Mouse (Mus musculus) frontal cortex, adult (tissue): Measurements from ENCODE around the gene Pfkfb3.
"Not testable (repeated sequence)": the region's sequence is repeated elsewhere in the genome, so short reads cannot be mapped to it uniquely, and the experiment has no call there.

Experiments used
- ATAC-seq: cut with Nextera tagmentation; 2 replicates; pipeline ENCODE4 v1.9.2; 2017; ENCODE audit warnings: mild to moderate bottlenecking, moderate library complexity, mixed read lengths; ENCODE audit not compliant: low TSS enrichment

Gene Pfkfb3

DNA sequence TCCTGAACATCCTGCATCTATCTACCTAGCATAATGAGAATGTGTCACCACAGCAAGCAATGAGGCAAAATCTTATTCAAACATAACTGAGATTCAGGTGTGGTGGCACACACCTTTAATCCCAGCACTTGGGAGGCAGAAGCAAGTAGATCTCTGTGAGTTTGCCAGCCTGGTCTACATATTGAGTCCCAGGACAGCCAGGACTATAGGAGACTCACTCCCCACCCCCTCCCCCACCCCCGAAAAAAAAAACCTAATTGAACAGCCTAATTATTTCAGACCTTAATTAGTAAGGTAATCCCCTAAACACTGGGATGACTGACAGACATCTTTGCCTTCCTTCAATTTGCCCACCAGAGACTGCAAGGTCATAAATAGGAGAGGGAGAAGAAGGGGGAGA, 2.2 kb downstream of the Pfkfb3 start:
- ATAC-seq: no peak

DNA sequence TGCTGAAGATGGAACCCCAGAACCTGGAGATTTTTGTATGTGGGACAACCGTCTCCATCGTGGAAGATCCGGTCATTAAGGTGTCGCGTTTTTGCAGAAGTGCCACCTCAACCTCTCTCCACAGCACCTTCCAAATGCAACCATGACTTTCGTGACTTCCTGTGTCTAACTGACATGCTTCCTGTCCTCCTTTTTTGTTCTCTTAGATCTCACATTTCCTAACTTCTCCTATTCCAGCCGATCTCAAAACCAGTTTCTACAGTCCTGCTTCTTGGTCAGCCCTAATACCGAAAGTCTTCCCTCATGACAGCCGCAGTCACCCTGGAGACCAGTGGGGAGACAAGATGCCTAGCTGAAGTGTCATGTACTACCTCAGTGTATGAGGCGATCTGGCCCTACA, 5.4 kb downstream of the Pfkfb3 start:
- no peak for ATAC-seq

DNA sequence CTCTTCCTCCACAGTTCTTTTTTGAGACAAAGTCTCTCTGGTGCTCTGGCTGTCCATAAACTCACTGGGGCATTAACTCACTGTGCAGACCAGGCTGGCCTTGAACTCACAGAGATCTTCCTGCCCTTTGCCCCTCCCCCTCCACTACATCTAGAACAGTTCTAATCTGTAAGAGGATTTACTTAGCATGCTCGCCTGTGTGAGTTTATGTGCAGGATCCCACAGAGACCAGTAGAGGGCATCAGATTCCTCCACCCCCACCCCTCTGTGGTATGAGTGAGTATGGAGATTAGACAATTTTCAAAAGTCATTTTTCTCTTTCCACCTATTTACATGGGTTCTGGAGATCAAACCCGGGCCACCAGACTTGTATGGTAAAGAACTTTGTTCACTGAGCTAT, 6.3 kb downstream of the Pfkfb3 start:
- ATAC-seq: 0 out of 2 replicates have a peak, but pooled peaks have one; percentile 62

- no peak for ATAC-seq
These were observed 7.8 kb downstream of the Pfkfb3 start for GRCm38 (mm10) chr2:11546091-11546490.

DNA sequence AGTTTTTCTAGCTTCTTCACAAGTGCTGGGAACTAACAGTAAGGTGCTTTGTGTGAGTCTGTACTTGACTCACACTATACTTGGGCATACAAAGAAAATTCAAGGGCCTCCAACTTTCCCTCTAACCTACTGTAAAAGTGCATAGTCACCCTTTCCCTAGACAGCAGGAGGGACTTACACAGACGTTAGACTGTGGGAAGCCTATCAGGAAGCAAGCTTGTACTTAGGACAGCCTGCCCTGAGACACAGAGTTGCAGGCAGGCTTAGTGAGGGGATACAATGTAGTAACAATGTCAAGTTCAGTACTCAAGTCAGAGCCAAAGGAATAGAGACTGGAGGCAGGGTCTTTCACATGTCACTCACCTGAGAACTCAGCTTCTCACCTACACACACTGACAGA, 8.5 kb downstream of the Pfkfb3 start:
- ATAC-seq: no peak

- ATAC-seq: no peak
These were observed 9.5 kb downstream of the Pfkfb3 start for GRCm38 (mm10) chr2:11544342-11544741.

GRCm38 (mm10) chr2:11543158-11543557, 10.7 kb downstream of the Pfkfb3 start:
- no peak for ATAC-seq

- ATAC-seq: peak; percentile 95
These were observed 11.2 kb downstream of the Pfkfb3 start for GRCm38 (mm10) chr2:11542640-11543039.

DNA sequence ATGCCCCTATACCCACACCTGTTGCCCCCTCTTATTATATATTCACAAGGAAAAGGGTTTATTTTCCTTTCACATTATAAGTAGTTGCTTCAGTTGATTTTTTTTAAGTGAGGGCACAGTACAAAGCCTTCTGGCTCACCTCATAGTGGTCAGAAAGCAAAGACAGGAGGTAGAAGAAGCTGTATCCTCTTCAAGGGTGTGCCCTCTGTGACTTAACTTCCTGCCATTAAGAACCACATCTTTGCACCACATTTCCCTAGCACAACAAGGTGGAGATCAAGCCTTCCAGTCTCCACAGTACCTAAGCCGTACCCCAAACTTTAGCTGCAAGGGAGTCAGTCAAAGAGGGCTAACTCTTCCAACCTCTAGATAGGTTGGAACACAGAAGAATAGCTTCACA, 11.8 kb downstream of the Pfkfb3 start:
- no peak for ATAC-seq

DNA sequence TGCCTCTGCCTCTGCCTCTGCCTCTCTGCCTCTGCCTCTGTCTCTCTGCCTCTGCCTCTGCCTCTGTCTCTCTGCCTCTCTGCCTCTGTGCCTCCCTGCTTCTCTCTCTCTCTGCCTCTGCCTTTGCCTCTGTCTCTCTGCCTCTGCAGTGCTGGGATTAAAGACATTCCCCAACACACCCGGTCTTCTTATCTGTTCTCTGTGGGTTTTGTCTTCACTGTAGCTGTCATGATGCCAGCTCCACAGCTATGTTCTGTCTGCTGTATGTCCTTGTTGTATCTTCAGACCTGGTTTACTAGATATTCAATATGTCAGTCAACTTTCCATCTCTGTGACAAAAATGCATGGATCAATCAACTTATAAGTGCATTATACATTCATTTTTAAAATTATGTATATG, 12.3 kb downstream of the Pfkfb3 start:
- ATAC-seq: not testable (repeated sequence)

DNA sequence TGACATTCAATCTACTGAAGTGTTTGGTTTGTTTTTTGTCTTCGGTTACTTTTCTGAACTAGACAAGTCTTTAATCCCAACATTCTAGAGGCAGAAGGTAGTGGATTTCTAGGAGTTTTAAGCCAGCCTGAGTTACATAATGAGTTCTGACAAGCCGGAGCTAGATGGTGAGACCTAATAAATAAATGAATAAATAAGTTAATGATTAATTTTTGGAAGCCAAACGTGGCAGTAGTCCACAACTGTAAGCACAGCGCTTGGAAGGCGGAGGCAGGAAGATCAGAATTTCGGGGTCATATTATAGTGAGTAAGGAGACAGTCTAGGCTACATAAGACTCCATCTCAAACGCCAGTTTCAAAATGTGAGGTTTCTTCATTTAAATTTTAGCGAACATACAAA, 17.9 kb downstream of the Pfkfb3 start:
- ATAC-seq: no peak

GRCm38 (mm10) chr2:11535412-11535928, 18.4 kb downstream of the Pfkfb3 start:
- ATAC-seq: peak; percentile 94

DNA sequence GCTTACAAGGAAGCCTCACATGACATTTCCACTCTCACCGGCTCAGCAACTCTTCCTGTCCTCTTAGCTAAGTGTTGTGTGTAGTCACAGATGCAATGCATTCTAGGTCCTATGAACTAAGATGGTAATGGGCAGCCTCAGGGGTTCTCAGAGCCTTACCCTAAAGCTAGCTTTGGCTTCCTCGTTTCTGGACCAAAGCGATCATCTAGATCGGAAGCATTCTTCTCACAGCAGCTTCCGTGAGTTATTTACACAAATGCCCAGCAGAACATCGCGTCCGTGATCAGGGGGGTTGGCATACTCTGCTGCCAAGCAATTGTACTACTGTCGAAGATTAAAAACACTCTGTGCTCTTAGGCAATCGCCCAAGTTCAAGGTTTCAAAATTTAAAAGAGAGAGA, 19.1 kb downstream of the Pfkfb3 start:
- peak; percentile 10; the same call in 1 of the 2 replicates for ATAC-seq

DNA sequence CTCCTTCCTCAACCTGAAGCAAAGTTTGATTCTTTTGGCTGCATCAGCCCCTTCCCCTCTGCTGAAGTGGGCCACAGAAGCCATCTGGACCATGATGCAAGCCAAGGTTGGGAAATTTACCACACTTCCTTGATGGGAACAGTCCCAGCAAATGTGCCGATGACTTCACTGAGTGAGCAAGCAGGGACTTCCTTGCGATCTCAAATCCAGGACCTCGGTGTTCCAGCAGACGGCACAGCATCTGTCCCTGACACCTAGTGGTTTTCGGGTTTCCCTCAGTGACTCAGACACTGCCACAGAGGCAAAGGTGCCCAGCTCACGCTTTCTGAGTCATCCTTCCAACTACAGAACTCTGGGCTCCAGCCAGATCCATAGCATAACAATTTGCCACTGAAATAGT, 23.8 kb downstream of the Pfkfb3 start:
- ATAC-seq: peak; percentile 84

- ATAC-seq: no peak
These were observed 27.8 kb downstream of the Pfkfb3 start for GRCm38 (mm10) chr2:11526063-11526462.

DNA sequence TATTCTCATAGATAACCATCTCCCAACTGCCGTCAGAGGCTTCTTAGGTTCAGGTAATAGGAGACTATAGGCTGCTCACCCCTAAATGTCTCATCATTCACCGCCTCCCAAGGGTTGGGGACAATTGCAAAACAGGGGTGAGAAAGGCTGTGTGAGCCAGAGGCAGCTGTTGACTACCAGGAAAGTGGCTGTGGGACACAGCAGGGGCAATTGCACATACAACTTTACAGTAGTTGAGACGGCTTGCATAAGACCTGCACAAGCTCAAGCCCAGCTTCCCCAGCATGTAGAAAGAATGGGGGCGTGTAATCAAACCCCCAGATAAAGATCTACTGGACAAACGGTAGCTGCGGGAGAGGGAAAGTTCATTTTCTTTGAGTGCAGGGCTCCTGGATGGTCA, 29.1 kb downstream of the Pfkfb3 start:
- ATAC-seq: no peak

- no peak for ATAC-seq
These were observed 32.1 kb downstream of the Pfkfb3 start for GRCm38 (mm10) chr2:11521758-11522157.

DNA sequence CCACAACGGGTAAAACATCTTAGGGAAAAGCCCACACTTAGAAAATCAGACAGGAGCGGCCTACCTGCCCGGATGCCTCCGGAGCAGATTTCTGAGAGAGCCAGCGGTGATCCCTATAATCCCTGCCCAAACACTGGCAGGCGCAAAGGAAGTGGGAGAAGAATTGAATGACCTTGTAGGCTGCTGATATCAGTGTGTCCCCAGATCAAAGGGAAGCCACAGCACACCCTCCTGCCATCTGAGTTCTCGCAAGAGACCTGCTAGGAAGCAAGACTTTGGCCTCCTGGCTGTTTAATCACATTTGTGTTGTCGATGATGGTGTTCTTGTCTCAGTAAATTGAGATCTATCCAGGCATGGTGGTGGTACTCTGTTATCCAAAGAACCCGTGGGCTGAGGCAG, 33.1 kb downstream of the Pfkfb3 start:
- no peak for ATAC-seq

GRCm38 (mm10) chr2:11515828-11516227, 38.0 kb downstream of the Pfkfb3 start:
- no peak for ATAC-seq

DNA sequence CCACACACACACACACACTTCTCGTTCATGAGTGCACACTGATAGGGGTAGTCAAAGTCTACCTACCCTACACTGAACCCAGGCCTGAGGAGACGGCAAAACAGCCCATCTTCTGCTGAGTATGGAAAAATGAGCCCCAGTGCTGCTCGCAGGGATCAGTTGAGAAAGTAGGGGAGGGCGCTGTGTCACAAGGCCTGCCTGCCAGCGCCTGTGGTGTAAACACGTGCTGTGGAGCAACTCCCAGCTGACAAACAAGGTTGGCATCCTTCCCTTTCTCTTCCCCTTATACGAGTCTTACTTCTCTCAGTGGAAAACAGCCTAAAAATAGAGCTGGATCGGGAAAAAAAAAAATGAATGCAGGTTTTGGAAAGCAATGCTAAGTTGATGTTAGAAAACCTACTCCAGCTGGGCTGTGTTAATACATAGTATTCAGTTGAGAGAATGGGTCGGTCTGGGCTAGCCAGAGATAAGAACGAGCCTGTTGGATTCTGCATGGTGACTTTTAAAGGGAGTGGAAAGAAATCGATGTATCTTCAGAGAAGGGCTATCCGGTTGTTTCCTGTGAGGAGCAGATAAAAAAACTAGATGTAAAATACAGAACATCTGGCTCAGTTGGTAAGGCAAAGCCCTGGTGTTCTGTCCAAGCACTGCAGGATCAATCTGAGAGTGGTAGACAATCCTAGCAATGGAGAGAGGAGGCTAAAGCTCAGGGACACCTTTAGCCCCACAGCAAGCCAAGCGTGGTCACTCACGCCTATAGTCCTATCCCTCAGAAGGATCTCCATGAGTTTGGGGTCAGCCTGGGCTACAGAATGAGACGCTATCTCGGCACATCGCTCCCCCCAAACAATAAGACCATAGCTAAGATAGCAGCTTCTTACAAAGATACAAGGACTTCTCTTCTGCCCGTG, 40.6 kb downstream of the Pfkfb3 start:
- ATAC-seq: peak; percentile 92

- ATAC-seq: no peak
These were observed 41.8 kb downstream of the Pfkfb3 start for GRCm38 (mm10) chr2:11512127-11512526.

DNA sequence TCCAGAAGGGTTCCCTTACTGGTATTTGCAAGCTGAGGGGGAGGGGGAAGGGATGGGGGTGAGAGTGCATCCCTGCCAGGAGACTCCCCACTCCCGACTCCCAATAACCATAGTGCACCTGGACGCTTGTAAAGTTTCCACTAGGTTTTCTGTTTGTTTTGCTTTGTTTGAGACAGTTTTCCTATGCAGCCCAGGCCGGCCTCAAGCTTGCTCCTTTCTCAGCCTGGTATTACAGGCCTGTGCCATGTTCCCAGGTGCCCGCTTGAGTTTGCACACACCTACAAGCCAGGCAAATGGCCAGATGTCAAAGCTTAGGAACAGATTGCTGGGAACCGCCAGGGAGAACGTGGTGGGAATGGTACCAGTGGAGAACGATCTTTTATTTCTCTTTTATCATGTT, 50.1 kb downstream of the Pfkfb3 start:
- ATAC-seq: no peak

GRCm38 (mm10) chr2:11502901-11503431, 50.9 kb downstream of the Pfkfb3 start:
- ATAC-seq: peak; percentile 82
